Mouse (Mus musculus): Measurements from ENCODE around the gene 9130409I23Rik.

The 9130409I23Rik gene

GRCm38 (mm10) chr1:181050937-181051336 is at the start of gene 9130409I23Rik:
Gene 9130409I23Rik, plus strand, starts transcription at chr1:181051237.
- no peak for DNase-seq

GRCm38 (mm10) chr1:181001621-181002020 is 49.4 kb upstream of the 9130409I23Rik start:
- DNase-seq: peak in 1 of 2 experiments; percentile 21

GRCm38 (mm10) chr1:181003790-181004189 is 47.2 kb upstream of the 9130409I23Rik start:
- peak in 1 of 2 experiments; percentile 2 for DNase-seq

GRCm38 (mm10) chr1:181005331-181005730 is 45.7 kb upstream of the 9130409I23Rik start:
- no peak for DNase-seq

- DNase-seq: no peak
These were observed 43.2 kb upstream of the 9130409I23Rik start for GRCm38 (mm10) chr1:181007831-181008230.

- peak; percentile 74 to 79 for DNase-seq
These were observed 42.8 kb upstream of the 9130409I23Rik start for GRCm38 (mm10) chr1:181008266-181008665.

- no peak for DNase-seq
These were observed 41.9 kb upstream of the 9130409I23Rik start for GRCm38 (mm10) chr1:181009011-181009590.

- DNase-seq: peak; percentile 87 to 92
These were observed 41.3 kb upstream of the 9130409I23Rik start for GRCm38 (mm10) chr1:181009754-181010153.

GRCm38 (mm10) chr1:181010171-181010932 is 40.7 kb upstream of the 9130409I23Rik start:
- peak in 1 of 2 experiments; percentile 62 for DNase-seq

GRCm38 (mm10) chr1:181011601-181012000 is 39.4 kb upstream of the 9130409I23Rik start:
- no peak for DNase-seq

GRCm38 (mm10) chr1:181012416-181012815 is 38.6 kb upstream of the 9130409I23Rik start:
- DNase-seq: no peak

GRCm38 (mm10) chr1:181013446-181013845 is 37.6 kb upstream of the 9130409I23Rik start:
- DNase-seq: no peak

GRCm38 (mm10) chr1:181014731-181015500 is 36.1 kb upstream of the 9130409I23Rik start:
- peak; percentile 84 to 88 for DNase-seq

- DNase-seq: peak; percentile 85 to 89
These were observed 35.5 kb upstream of the 9130409I23Rik start for GRCm38 (mm10) chr1:181015558-181015957.

GRCm38 (mm10) chr1:181016045-181016444 is 35.0 kb upstream of the 9130409I23Rik start:
- peak; percentile 33 to 66 for DNase-seq

GRCm38 (mm10) chr1:181016532-181017131 is 34.4 kb upstream of the 9130409I23Rik start:
- peak; percentile 89 to 96 for DNase-seq

- peak; percentile 89 to 93 for DNase-seq
These were observed 33.8 kb upstream of the 9130409I23Rik start for GRCm38 (mm10) chr1:181017212-181017711.

GRCm38 (mm10) chr1:181017890-181018420 is 33.1 kb upstream of the 9130409I23Rik start:
- DNase-seq: no peak

GRCm38 (mm10) chr1:181020756-181021487 is 30.1 kb upstream of the 9130409I23Rik start, which contains the start of gene Ephx1:
Gene Ephx1, minus strand, starts transcription at chr1:181020904.
- no peak for DNase-seq

GRCm38 (mm10) chr1:181021488-181021865 is 29.6 kb upstream of the 9130409I23Rik start:
- DNase-seq: no peak

GRCm38 (mm10) chr1:181022265-181022664 is 28.8 kb upstream of the 9130409I23Rik start:
- DNase-seq: peak; percentile 80 to 87
